Mouse (Mus musculus) lung, postnatal 0 days (tissue): ENCODE results near the gene Kdm1b.
A peak's percentile ranks its signal among the peaks of the same experiment; 100 is the strongest.

Source experiments
- CTCF ChIP-seq: IDR thresholded peaks from 2 replicates; pipeline ENCODE4 v1.5.1; 2016; ENCODE audit warnings: antibody characterized with exemption, mild to moderate bottlenecking
- EP300 ChIP-seq: IDR thresholded peaks from 2 replicates; pipeline ENCODE4 v1.6.1; 2016; ENCODE audit warnings: antibody characterized with exemption, mild to moderate bottlenecking, control low read depth

GRCm38 (mm10) chr13:46999498-46999897 lies 43.8 kb upstream of the Kdm1b start:
- TF ChIP-seq CTCF: no peak
- TF ChIP-seq EP300: peak; percentile 89
